Mouse (Mus musculus): Measurements from ENCODE around the gene Rbm34. TPM values are rescaled to one million over a fixed set of nuclear protein-coding genes. Genes with fewer than 3 reads are reported as not detected.

Gene Rbm34
- polyA plus RNA-seq, 1 experiment from 2014 or later, result 38.5 TPM

DNA sequence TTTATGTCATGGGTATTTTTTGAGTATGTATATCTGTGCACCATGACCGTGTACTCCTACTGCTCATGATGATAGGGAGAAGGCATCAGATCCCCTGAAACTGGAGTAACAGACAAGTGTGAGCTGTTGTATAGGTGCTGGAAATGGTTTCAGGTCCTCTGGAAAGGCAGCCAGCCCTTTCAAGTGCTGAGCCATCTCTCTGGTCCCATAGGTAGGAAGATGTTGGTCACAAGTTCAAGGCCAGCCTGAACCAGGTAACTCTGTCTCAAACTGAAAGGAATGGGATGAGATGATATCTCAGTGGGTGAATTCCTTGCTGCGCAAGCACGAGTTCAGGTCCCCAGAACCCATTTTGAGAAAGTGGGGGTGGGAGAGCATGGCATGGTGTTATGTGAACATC lies 49.4 kb downstream of the Rbm34 start:
- no peaks in the 10 kb centered on the region for H3K9me3 ChIP-seq (replicated peaks; ENCODE audit: control insufficient read depth, low read length)
- DNase-seq (ENCODE audit: low spot score), result no peak

DNA sequence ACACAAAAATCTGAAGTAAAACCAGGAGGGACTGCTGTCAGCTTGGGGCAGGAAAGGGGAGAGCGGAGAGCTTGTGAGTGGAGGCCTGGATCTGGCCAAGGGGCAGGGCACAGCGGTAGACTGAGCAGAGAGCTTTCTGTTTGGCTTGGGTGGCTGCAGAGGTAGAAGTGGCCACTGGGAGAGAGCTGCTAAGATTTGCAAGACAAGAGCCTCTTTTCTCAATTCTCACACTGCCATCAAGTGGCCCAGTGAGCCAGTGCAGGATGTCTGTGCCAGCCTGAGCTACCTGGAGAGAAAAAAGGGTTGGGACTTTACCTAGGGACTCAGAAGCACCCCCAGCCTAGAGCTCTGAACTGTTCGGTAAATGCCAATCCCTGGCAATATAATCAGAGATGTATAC lies 50.0 kb downstream of the Rbm34 start:
- DNase-seq (ENCODE audit: low spot score) (peak; percentile 84), ATAC-seq (replicated peaks; ENCODE audit: insufficient number of reproducible peaks, low FRiP score, low TSS enrichment, low read depth) (peak; percentile 78; the same call in 1 of the 2 replicates)
- Histone ChIP-seq H3K4me2 (ENCODE audit: low read depth, low read length) (no peak overlapping the region), H3K27me3 (ENCODE audit: control insufficient read depth, insufficient read depth, low read length) (no peaks in the 10 kb centered on the region), H3K9me3 (replicated peaks; ENCODE audit: control insufficient read depth, low read length) (no peaks in the 10 kb centered on the region), H3K9ac (replicated peaks; ENCODE audit: low read length) (no peak overlapping the region), H3K36me3 (replicated peaks; ENCODE audit: control insufficient read depth, insufficient read depth, low read depth, low read length) (no peaks in the 10 kb centered on the region), H3K27ac (replicated peaks; ENCODE audit: low read depth, low read length) (no peak overlapping the region), H3K4me3 (ENCODE audit: low read depth, low read length) (no peak overlapping the region), H3K4me1 (ENCODE audit: control insufficient read depth, insufficient read depth, low read length) (no peaks in the 10 kb centered on the region)
- 15% methylated on average over 3 of the region's 3 CpGs for whole genome bisulfite sequencing

More for the DNA sequence above, 49.4 kb downstream of the Rbm34 start:
- 92% methylated on average over 3 of the region's 3 CpGs for WGBS
- Histone ChIP-seq H3K4me1 (ENCODE audit: control insufficient read depth, insufficient read depth, low read length) (no peaks in the 10 kb centered on the region), H3K36me3 (replicated peaks; ENCODE audit: control insufficient read depth, insufficient read depth, low read depth, low read length) (no peaks in the 10 kb centered on the region), H3K27me3 (ENCODE audit: control insufficient read depth, insufficient read depth, low read length) (no peaks in the 10 kb centered on the region), H3K9ac (replicated peaks; ENCODE audit: low read length) (no peak overlapping the region), H3K4me3 (ENCODE audit: low read depth, low read length) (no peak overlapping the region), H3K4me2 (ENCODE audit: low read depth, low read length) (no peak overlapping the region), H3K27ac (replicated peaks; ENCODE audit: low read depth, low read length) (no peak overlapping the region)
- ATAC-seq (replicated peaks; ENCODE audit: insufficient number of reproducible peaks, low FRiP score, low TSS enrichment, low read depth), result no peak

DNA sequence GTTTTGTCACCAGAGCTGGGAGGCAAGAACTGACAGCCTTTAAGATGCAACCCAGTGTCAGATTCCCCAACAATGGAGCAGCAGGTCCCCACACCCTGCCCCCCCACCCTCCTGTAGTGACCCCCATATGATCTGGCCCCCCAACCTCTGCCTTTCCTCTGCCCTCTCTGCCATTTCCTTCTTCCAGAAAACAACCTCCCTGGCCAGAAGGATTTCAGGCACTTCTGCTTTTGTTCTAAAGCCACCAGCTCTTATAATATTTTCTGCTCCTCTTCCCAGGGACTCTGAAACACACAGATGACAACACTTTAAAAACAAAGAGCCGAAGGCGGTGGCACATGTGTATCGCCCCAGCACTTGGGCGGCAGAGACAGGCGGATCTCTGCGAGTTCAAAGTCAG lies 50.5 kb downstream of the Rbm34 start:
- H3K36me3 ChIP-seq (replicated peaks; ENCODE audit: control insufficient read depth, insufficient read depth, low read depth, low read length), result no peaks in the 10 kb centered on the region
- 90% methylated on average over 6 of the region's 6 CpGs for WGBS
- no peaks in the 10 kb centered on the region for H3K9me3 ChIP-seq (replicated peaks; ENCODE audit: control insufficient read depth, low read length)
- 0 out of 2 replicates have a peak overlapping the region, but pooled peaks have one; percentile 20 for H3K27ac ChIP-seq (replicated peaks; ENCODE audit: low read depth, low read length)
- H3K4me1 ChIP-seq (ENCODE audit: control insufficient read depth, insufficient read depth, low read length), result no peaks in the 10 kb centered on the region
- no peak overlapping the region for H3K4me3 ChIP-seq (ENCODE audit: low read depth, low read length)
- H3K27me3 ChIP-seq (ENCODE audit: control insufficient read depth, insufficient read depth, low read length), result no peaks in the 10 kb centered on the region
- no peak for ATAC-seq (replicated peaks; ENCODE audit: insufficient number of reproducible peaks, low FRiP score, low TSS enrichment, low read depth)
- DNase-seq (ENCODE audit: low spot score), result no peak
- no peak overlapping the region for H3K4me2 ChIP-seq (ENCODE audit: low read depth, low read length)
- H3K9ac ChIP-seq (replicated peaks; ENCODE audit: low read length), result no peak overlapping the region

DNA sequence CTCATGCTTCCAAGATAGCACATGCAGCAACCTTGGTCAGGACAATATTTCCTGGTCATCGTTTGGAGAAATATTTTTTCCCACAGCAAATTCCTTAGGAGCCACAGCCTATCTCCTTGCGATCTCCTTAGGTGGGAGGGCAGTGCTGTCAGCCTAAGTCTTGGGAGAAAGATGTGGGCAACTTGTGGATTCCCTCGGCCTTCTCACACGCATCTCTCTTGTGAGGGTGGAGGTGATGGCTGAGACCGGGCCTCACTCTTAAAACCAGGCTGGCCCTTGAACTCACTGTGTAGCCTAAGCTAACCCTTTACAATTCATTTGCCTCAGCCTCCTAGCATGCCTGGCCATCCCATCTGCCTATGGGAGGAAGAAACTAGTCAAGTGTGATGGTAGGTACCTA lies 51.2 kb downstream of the Rbm34 start:
- no peaks in the 10 kb centered on the region for H3K27me3 ChIP-seq (ENCODE audit: control insufficient read depth, insufficient read depth, low read length)
- H3K4me3 ChIP-seq (ENCODE audit: low read depth, low read length), result no peak overlapping the region
- H3K4me2 ChIP-seq (ENCODE audit: low read depth, low read length), result no peak overlapping the region
- H3K36me3 ChIP-seq (replicated peaks; ENCODE audit: control insufficient read depth, insufficient read depth, low read depth, low read length), result no peaks in the 10 kb centered on the region
- 91% methylated on average over 5 of the region's 5 CpGs for WGBS
- no peak overlapping the region for H3K27ac ChIP-seq (replicated peaks; ENCODE audit: low read depth, low read length)
- no peak overlapping the region for H3K9ac ChIP-seq (replicated peaks; ENCODE audit: low read length)
- no peak for DNase-seq (ENCODE audit: low spot score)
- ATAC-seq (replicated peaks; ENCODE audit: insufficient number of reproducible peaks, low FRiP score, low TSS enrichment, low read depth), result no peak
- H3K4me1 ChIP-seq (ENCODE audit: control insufficient read depth, insufficient read depth, low read length), result no peaks in the 10 kb centered on the region
- H3K9me3 ChIP-seq (replicated peaks; ENCODE audit: control insufficient read depth, low read length), result no peaks in the 10 kb centered on the region

DNA sequence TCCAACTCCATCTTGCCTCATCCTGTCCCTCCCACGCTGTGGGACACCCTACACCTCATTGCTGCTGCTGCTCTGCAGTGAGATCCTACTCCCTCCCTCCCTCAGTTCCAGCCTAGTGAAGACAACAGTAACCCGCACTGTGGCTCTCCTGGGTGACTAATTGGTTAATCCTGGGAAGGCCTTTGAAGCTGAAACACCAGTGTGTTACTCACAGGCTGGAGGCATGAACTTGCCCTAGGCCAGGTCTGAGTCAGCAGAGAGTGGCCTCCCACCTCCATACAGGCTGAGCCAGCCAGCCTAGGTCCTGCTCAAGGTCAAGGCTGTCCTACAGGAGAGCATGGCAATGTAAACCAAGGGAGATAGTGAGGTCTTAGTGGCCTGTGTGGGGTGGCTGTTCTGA lies 51.6 kb downstream of the Rbm34 start:
- H3K27ac ChIP-seq (replicated peaks; ENCODE audit: low read depth, low read length), result no peak overlapping the region
- 50% methylated on average over 2 of the region's 2 CpGs for WGBS
- ATAC-seq (replicated peaks; ENCODE audit: insufficient number of reproducible peaks, low FRiP score, low TSS enrichment, low read depth), result no peak

DNA sequence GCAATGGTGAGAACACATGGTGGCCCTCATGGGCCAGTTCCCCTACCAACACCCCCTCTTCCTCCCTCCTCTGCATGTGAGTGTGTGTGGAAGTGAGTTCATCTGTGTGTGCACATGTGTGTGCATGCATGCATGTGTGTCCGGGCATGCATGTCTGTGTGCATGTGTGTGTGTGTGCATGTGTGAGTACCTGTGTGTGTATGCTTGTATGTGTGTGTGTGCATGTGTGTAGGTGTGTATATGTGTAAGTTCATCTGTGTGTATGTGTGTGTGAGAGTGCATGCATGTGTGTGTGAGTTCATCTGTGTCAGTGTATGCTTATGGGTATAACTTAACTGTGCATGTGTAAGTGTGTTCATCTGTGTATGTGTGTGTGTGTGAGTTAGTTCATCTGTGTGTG lies 52.5 kb downstream of the Rbm34 start:
- WGBS, result 87% methylated on average over 1 of the region's 1 CpGs
- Histone ChIP-seq H3K4me3 (ENCODE audit: low read depth, low read length) (no peak overlapping the region), H3K27me3 (ENCODE audit: control insufficient read depth, insufficient read depth, low read length) (no peaks in the 10 kb centered on the region), H3K27ac (replicated peaks; ENCODE audit: low read depth, low read length) (no peak overlapping the region), H3K9ac (replicated peaks; ENCODE audit: low read length) (no peak overlapping the region), H3K4me2 (ENCODE audit: low read depth, low read length) (no peak overlapping the region), H3K36me3 (replicated peaks; ENCODE audit: control insufficient read depth, insufficient read depth, low read depth, low read length) (no peaks in the 10 kb centered on the region), H3K4me1 (ENCODE audit: control insufficient read depth, insufficient read depth, low read length) (no peaks in the 10 kb centered on the region), H3K9me3 (replicated peaks; ENCODE audit: control insufficient read depth, low read length) (no peaks in the 10 kb centered on the region)
- ATAC-seq (replicated peaks; ENCODE audit: insufficient number of reproducible peaks, low FRiP score, low TSS enrichment, low read depth) (no peak), DNase-seq (ENCODE audit: low spot score) (no peak)

More for the DNA sequence above, 51.6 kb downstream of the Rbm34 start:
- H3K4me1 ChIP-seq (ENCODE audit: control insufficient read depth, insufficient read depth, low read length), result no peaks in the 10 kb centered on the region
- no peak overlapping the region for H3K4me2 ChIP-seq (ENCODE audit: low read depth, low read length)
- H3K36me3 ChIP-seq (replicated peaks; ENCODE audit: control insufficient read depth, insufficient read depth, low read depth, low read length), result no peaks in the 10 kb centered on the region
- H3K4me3 ChIP-seq (ENCODE audit: low read depth, low read length), result no peak overlapping the region
- no peak overlapping the region; the same call in 1 of the 2 replicates for H3K9ac ChIP-seq (replicated peaks; ENCODE audit: low read length)
- no peak for DNase-seq (ENCODE audit: low spot score)
- no peaks in the 10 kb centered on the region for H3K27me3 ChIP-seq (ENCODE audit: control insufficient read depth, insufficient read depth, low read length)
- H3K9me3 ChIP-seq (replicated peaks; ENCODE audit: control insufficient read depth, low read length), result no peaks in the 10 kb centered on the region

DNA sequence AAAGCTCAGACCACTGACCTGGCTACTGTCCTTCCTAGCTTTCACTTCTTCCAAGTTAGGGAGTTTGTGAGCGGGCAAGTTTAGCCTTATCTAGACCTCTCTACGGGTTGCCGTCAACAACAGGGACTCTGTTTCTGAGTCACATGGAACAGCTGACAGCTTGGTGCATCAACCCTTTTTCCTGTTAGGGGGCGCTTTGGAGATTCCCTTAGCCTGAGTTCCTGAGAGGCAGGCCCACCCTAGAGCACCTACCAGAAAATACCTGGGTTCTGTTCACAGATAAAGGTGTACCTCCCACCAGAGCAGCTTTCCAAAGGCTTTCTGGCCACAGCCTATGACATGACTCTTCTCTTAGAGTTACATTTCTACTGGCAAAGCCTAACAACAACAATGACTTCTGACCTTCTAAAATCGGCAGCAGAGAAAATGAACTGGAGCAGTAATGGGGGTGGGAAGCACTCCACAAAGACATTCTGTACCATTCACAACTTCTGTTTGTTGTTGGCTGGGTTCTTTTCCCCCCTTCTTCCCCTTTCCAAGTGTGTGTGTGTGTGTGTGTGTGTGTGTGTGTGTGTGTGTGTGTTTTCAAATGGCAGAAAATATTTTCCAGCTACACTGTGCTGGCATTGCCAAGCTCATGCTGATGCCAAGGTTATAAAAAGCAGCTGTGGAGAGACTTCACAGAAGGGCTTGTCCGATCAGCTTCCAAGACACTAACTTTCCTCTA lies 53.5 kb downstream of the Rbm34 start:
- H3K9ac ChIP-seq (replicated peaks; ENCODE audit: low read length), result no peak overlapping the region
- H3K27me3 ChIP-seq (ENCODE audit: control insufficient read depth, insufficient read depth, low read length), result no peaks in the 10 kb centered on the region
- no peaks in the 10 kb centered on the region for H3K9me3 ChIP-seq (replicated peaks; ENCODE audit: control insufficient read depth, low read length)
- no peak overlapping the region for H3K27ac ChIP-seq (replicated peaks; ENCODE audit: low read depth, low read length)
- no peak for ATAC-seq (replicated peaks; ENCODE audit: insufficient number of reproducible peaks, low FRiP score, low TSS enrichment, low read depth)
- no peak overlapping the region for H3K4me3 ChIP-seq (ENCODE audit: low read depth, low read length)
- no peak overlapping the region for H3K4me2 ChIP-seq (ENCODE audit: low read depth, low read length)
- no peak for DNase-seq (ENCODE audit: low spot score)
- no peaks in the 10 kb centered on the region for H3K4me1 ChIP-seq (ENCODE audit: control insufficient read depth, insufficient read depth, low read length)
- no peaks in the 10 kb centered on the region for H3K36me3 ChIP-seq (replicated peaks; ENCODE audit: control insufficient read depth, insufficient read depth, low read depth, low read length)
- 55% methylated on average over 6 of the region's 6 CpGs for WGBS

DNA sequence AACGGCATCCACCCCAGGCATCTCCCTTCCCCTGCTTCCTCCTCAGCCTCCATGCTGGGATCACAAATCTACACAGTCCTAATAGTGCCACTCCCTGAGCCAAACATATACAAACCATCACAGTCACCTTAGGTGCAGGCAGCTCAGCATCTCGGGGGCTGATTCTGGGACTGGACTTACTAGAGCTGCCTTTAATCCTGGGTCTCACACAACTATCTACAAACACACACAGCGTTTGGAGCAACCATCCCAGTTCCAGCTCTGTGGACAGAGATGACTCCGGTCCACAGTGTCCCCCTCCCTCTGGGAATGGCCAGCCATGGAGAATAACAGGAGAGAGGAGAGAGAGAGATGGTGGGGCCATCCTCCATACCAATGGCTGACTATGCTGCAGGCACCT lies 54.3 kb downstream of the Rbm34 start:
- no peak overlapping the region for H3K4me2 ChIP-seq (ENCODE audit: low read depth, low read length)
- H3K27me3 ChIP-seq (ENCODE audit: control insufficient read depth, insufficient read depth, low read length), result no peaks in the 10 kb centered on the region
- DNase-seq (ENCODE audit: low spot score) (no peak), ATAC-seq (replicated peaks; ENCODE audit: insufficient number of reproducible peaks, low FRiP score, low TSS enrichment, low read depth) (no peak)
- no peak overlapping the region for H3K4me3 ChIP-seq (ENCODE audit: low read depth, low read length)
- H3K4me1 ChIP-seq (ENCODE audit: control insufficient read depth, insufficient read depth, low read length), result no peaks in the 10 kb centered on the region
- WGBS, result 86% methylated on average over 4 of the region's 4 CpGs
- H3K27ac ChIP-seq (replicated peaks; ENCODE audit: low read depth, low read length), result no peak overlapping the region
- H3K9ac ChIP-seq (replicated peaks; ENCODE audit: low read length), result no peak overlapping the region
- no peaks in the 10 kb centered on the region for H3K36me3 ChIP-seq (replicated peaks; ENCODE audit: control insufficient read depth, insufficient read depth, low read depth, low read length)
- H3K9me3 ChIP-seq (replicated peaks; ENCODE audit: control insufficient read depth, low read length), result no peaks in the 10 kb centered on the region
